Mouse (Mus musculus) cortical plate, adult 2 months (tissue): ENCODE data around the gene Sap30l.

ENCODE experiments used
- CTCF ChIP-seq: fragments of 200-500 bp; IDR thresholded peaks from 2 replicates; pipeline ENCODE4 v1.5.1; 2011; ENCODE audit warnings: mild to moderate bottlenecking, control low read depth, low read length; ENCODE audit not compliant: insufficient read depth; ENCODE audit errors: extremely low read depth
- POLR2A ChIP-seq: fragments of 200-500 bp; IDR thresholded peaks from 2 replicates; pipeline ENCODE4 v1.6.1; 2011; ENCODE audit warnings: mild to moderate bottlenecking, low read length, control low read depth; ENCODE audit not compliant: insufficient read depth; ENCODE audit errors: extremely low read depth

DNA sequence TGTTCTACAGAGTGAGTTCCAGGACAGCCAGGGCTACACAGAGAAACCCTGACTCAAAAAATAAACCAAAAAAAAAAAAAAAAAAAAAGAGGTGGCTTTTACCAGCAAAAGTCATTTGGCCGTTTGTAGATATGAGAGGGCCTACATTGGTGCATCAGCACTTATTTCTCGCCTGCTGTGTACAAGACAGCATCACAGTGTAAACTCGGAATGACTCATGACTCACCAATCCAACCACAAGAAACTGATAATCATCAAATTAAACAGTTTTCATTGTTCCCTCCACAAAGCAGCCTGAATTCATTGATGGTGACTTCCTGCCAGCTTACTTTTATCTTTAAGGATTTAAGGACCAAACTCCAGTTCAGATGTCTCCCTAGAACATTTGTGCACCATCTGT lies 3.6 kb downstream of the Sap30l start:
- TF ChIP-seq CTCF = no peak
- TF ChIP-seq POLR2A = no peak
